Mouse (Mus musculus) fat pad, adult 2 months (tissue): ENCODE results near the gene Esyt2.

ENCODE experiments used
- DNase-seq: peaks from one replicate; pipeline ENCODE4 v3.0.0-alpha.2; 2011; ENCODE audit warnings: low read depth, low spot score; ENCODE audit errors: extremely low read depth

Gene Esyt2

DNA sequence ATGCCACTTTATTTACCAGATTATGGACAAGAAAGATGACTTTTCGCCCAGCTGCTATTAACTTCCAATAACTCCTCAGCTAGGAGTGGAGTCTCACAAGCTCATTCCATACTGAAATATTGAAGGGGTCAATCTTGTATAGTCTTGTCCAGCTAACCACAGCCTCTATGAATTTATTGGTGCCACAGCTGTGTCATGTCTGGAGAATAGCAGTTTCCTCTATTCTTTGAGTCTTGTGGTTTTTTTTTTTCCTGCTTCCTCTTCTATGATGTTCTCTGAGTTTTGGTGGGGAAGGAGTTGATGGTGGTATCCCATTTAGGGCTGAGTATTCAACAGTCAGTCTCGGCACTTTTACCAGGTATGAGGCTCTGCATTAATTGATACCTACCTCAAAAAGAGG lies 154.2 kb downstream of the Esyt2 start:
- DNase-seq: no peak

DNA sequence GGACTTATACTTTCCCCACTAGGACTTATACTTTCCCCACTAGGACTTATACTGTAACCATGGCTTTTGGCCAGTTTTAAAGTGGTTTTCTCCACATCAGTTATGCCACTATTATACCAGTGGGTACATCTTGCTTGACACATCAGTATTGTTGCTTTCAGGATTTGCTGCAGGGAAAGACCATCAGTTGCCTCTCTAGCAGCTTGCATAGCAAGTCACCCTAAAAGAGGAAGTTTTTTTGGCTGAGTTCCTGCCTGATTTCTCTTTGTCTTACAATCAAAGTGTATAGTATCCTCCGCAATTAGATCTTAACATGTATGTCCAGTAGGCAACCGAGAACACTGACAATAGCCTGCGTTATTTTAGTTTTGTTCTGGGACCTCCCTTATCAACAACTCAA lies 155.1 kb downstream of the Esyt2 start:
- no peak for DNase-seq

DNA sequence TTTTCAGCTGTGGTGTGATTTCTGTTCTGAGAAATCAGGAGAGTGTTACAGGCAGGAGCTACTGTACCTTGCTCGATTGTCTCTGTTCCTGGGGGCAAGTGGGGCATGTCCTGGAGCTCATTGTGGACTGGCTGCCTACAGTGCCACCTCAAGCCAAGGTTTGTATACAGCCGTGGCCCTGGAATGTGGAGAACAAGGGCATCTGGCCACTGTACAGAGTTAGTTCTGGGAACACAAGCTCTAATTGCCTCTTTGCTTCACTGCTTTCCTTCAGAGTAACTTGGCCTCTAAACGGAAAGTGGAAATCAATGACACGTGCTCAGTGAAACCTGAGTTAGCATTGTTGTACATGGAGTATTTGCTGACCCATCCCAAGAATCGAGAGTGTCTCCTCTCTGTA lies 157.6 kb downstream of the Esyt2 start:
- no peak for DNase-seq
